Mouse (Mus musculus) kidney, embryonic 15.5 days (tissue): ENCODE measurements around the gene Nfrkb. TPM values are rescaled to one million over a fixed set of nuclear protein-coding genes. Genes with fewer than 3 reads are reported as not detected.

Experiments used
- ATAC-seq: fragments of 200-750 bp; cut with Nextera tagmentation; replicated peaks from 2 replicates; pipeline ENCODE4 v1.8.0; 2017; ENCODE audit warnings: moderate TSS enrichment; ENCODE audit not compliant: low FRiP score
- H3K27ac ChIP-seq: fragments of 300-500 bp; sonication (generic); 2 replicates; pipeline ENCODE4 v1.5.1; 2015; ENCODE audit warnings: mild to moderate bottlenecking, inconsistent platforms
- H3K27me3 ChIP-seq: fragments of 300-500 bp; sonication (generic); 2 replicates; pipeline ENCODE4 v1.6.1; 2015; ENCODE audit warnings: inconsistent platforms
- H3K36me3 ChIP-seq: fragments of 300-500 bp; sonication (generic); 2 replicates; pipeline ENCODE4 v1.6.1; 2015; ENCODE audit warnings: inconsistent platforms
- H3K4me1 ChIP-seq: fragments of 300-500 bp; sonication (generic); 2 replicates; pipeline ENCODE4 v1.6.1; 2015; ENCODE audit warnings: inconsistent platforms
- H3K4me2 ChIP-seq: fragments of 300-500 bp; sonication (generic); 2 replicates; pipeline ENCODE4 v1.6.1; 2015; ENCODE audit warnings: moderate library complexity, mild to moderate bottlenecking, inconsistent platforms
- H3K4me3 ChIP-seq: fragments of 300-500 bp; sonication (generic); replicated peaks from 2 replicates; pipeline ENCODE4 v1.5.1; 2015; ENCODE audit warnings: mild to moderate bottlenecking, inconsistent platforms
- H3K9ac ChIP-seq: fragments of 300-500 bp; sonication (generic); 2 replicates; pipeline ENCODE4 v1.6.1; 2015; ENCODE audit warnings: mild to moderate bottlenecking, inconsistent platforms
- H3K9me3 ChIP-seq: fragments of 300-500 bp; sonication (generic); replicated peaks from 2 replicates; pipeline ENCODE4 v1.6.1; 2016; ENCODE audit warnings: inconsistent platforms
- WGBS: fragments of 180-500 bp; shearing (Covaris S2); methylation state at CpG from one replicate; pipeline ENCODE4 v1.1.7; 2015; ENCODE audit warnings: mixed read lengths; 5-methylcytosine and 5-hydroxymethylcytosine counted together
- polyA plus RNA-seq: library from polyadenylated mRNA; unstranded; fragments of >200 nt; fragmentation: Nextera tagmentation; extraction: Ambion mirVana; gene quantifications from 2 replicates; pipeline ENCODE4 v1.2.1, GENCODE M21; 2015

Nfrkb gene
- polyA plus RNA-seq, 1 experiment from 2014 or later = 21.3 TPM

DNA sequence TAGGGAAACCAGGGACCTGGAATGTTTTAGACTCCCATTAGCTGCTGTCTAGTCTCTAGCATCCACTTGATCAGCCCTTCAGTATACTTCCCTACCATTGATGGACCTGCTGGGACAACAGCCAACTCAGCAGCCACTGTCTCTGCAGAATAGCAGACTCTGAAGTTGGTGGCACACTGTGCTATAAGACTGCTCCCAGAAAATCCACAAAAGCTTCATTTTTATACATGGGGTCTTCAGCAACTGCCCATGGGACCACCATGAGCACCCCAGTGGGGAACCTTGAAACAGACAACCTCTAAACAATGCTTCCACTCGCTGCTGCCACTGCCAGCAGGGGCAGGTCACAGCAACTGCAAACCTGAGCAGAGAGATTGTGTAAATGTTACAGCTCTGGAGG, 68.4 kb downstream of the Nfrkb start:
- ATAC-seq = no peak
- 58% methylated on average over 1 of the region's 1 CpGs for WGBS
- Histone ChIP-seq H3K4me3 (no peak overlapping the region), H3K36me3 (no peaks in the 10 kb centered on the region), H3K4me1 (peaks cover 7% of the 10 kb centered on the region), H3K27ac (no peak overlapping the region), H3K9ac (no peak overlapping the region), H3K27me3 (no peaks in the 10 kb centered on the region), H3K9me3 (no peaks in the 10 kb centered on the region), H3K4me2 (no peak overlapping the region)

DNA sequence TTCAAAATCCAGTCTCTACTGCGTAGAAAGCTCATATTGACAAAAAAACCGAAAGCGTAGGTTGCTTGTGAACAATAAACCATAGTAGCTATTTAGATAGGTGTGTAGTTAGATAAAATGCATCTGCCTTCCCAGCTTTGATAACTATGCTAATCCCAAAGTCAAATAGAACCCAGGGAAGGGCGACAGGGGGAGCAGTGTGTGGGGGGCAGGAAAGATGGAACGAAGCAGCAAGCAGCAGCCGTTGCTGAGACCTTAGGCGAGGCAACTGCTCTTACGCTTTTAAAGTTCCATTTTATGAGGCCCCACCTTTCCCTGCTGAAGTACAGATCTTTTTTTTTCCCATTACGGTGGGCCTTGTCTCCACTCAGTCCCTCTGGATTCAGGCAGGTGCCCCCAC, 77.2 kb downstream of the Nfrkb start:
- Histone ChIP-seq H3K4me3 (peak overlapping the region; percentile 36), H3K4me1 (peaks cover 12% of the 10 kb centered on the region), H3K36me3 (no peaks in the 10 kb centered on the region), H3K27me3 (peaks cover 34% of the 10 kb centered on the region), H3K9me3 (no peaks in the 10 kb centered on the region), H3K4me2 (peak overlapping the region; percentile 56), H3K9ac (no peak overlapping the region), H3K27ac (no peak overlapping the region)
- ATAC-seq = no peak
- 57% methylated on average over 9 of the region's 9 CpGs for WGBS

DNA sequence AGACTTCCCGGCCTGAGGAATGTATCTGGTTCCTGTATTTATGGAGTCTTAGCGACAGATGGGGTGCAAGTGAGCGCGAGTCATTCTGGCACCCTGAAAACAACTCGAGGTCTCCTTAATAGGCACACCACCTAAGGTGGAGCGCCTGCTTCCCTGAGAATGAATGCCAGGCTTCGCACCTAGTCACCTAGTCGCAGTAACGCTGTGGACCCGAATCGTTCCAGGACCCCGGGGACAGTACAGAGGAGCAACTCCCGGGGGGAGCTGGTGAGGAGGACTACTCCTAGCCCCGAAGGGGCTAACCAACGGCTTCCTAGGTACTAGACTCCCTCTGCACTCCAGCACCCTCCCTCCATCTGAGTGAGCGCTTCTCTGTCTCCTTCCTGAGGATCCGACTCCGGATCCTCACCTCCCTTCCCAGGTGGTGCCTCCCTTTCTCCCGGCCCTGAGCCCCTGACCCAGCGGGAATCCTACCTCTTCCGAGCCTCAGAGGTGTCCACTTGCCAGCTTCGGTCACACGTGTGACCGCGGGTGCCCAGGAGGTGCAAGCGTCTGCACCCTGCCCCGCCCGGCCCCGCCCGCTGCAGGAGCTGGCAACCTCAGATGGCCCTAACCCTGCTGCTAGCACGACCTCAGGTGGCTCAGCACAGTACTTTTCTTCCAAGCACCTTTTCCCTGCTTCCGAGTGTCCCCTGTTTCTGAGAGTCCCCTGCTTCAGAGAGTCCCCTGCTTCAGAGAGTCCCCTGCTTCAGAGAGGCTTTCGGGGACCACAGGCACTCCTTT, 77.9 kb downstream of the Nfrkb start, which contains the start of gene Tmem45b:
TSS of gene Tmem45b (minus strand) at position 771 of the 783 bp plus-strand sequence.
- H3K9me3 ChIP-seq = no peaks in the 10 kb centered on the region; the same call in 1 of the 2 replicates
- H3K4me3 ChIP-seq = peak within 1 kb of the TSS; percentile 36
- peak within 1 kb of the TSS; percentile 22; the same call in 1 of the 2 replicates for H3K9ac ChIP-seq
- H3K4me2 ChIP-seq = peak within 1 kb of the TSS; percentile 56
- ATAC-seq = peak; percentile 46; the same call in 1 of the 2 replicates
- peaks cover 34% of the 10 kb centered on the region for H3K27me3 ChIP-seq
- no peaks in the 10 kb centered on the region for H3K36me3 ChIP-seq
- H3K4me1 ChIP-seq = peaks cover 12% of the 10 kb centered on the region
- 6% methylated on average over 33 of the region's 33 CpGs for WGBS
- H3K27ac ChIP-seq = no peak within 1 kb of the TSS

Other genes with a start within 250 kb of the Nfrkb start
- 325 and 336 TPM in 2 replicates for gene Aplp2, start 174.4 kb upstream of the Nfrkb start, polyA plus RNA-seq
- 4.9 and 5.4 TPM in 2 replicates for gene Prdm10, start 105.7 kb upstream of the Nfrkb start, polyA plus RNA-seq
- gene Tmem45b, start 78.3 kb downstream of the Nfrkb start, polyA plus RNA-seq = 16.8 and 18.5 TPM in 2 replicates